Mouse (Mus musculus): ENCODE data around the gene Paqr9. TPM values are rescaled to one million over a fixed set of nuclear protein-coding genes. Genes with fewer than 3 reads are reported as not detected.

Paqr9 gene
- total RNA-seq, 2 experiments from 2014 or later = 35.8 to 36.2 TPM

DNA sequence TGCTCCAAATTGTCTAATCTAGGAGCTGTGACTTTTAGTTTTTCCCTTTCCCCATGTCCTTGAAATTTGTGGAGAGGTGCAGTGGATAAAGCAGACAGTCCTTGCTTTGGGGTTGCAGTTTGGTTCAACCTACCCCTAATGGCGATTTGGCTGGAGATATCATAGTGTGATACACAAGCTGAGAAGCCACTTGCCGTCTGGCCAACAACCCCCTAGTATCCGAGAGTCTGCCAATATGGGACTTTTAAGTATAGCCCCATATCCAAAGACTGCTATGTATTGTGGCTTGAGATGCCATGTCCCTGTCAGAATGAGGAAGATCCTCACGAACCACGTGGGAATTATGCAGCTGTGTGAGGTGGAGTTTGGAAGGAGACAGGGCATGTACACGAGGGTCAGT lies 34.1 kb upstream of the Paqr9 start:
- TF ChIP-seq CTCF (IDR thresholded peaks at IDR 0.05) = no peak
- no peak overlapping the region for H3K4me3 ChIP-seq
- H3K27ac ChIP-seq = no peak overlapping the region
- DNase-seq (ENCODE audit: extremely low spot score in 1 of 2, low spot score in 2 of 2) = no peak
- intact Hi-C loops (cut with DNase I) = no loop called here

DNA sequence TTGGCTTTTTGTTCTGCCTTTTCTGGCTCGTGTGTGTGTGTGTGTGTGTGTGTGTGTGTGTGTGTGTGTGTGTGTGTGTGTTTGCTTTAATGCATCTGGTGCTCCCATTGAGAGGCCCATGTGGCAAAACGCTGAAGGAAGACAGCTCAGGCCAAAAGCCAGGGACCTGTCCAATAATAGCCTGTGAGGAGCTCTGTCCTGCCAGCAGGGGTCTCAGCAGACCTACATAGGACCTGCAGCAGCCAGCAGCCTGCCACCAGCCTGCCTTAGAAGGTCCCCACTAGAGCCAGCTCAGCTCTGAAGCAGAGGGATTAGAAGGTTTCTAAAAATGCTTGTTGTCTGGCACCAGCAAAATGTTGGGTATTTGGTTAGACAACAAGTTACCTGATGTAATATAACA lies 33.5 kb upstream of the Paqr9 start:
- no peak overlapping the region for H3K4me3 ChIP-seq
- peak; percentile 8 for TF ChIP-seq CTCF (IDR thresholded peaks at IDR 0.05)
- no peak for DNase-seq (ENCODE audit: extremely low spot score in 1 of 2, low spot score in 2 of 2)
- intact Hi-C loops (cut with DNase I) = no loop called here
- no peak overlapping the region for H3K27ac ChIP-seq

DNA sequence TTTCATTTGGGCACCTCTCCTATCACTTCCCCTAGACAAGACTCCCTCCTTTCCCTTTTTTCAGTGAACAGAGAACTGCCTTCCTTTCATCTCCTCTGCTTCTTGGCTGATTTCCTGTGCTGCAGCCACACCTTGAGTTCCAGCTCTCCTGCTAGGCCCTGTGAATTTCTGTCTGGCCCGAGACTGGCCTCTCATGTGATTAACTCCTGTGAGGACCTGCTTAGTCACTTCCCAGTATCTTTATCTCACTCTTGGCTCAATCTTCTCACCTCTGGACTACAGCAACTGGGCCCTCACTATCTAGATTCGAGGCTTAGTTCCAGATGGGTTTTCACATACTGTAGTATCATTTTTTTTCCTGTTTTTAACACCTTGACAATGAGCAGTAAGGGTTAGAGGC lies 31.8 kb upstream of the Paqr9 start:
- DNase-seq (ENCODE audit: extremely low spot score in 1 of 2, low spot score in 2 of 2) = no peak
- no peak for TF ChIP-seq CTCF (IDR thresholded peaks at IDR 0.05)
- Histone ChIP-seq H3K27ac (no peak overlapping the region), H3K4me3 (no peak overlapping the region)
- intact Hi-C loops (cut with DNase I) = no loop called here

DNA sequence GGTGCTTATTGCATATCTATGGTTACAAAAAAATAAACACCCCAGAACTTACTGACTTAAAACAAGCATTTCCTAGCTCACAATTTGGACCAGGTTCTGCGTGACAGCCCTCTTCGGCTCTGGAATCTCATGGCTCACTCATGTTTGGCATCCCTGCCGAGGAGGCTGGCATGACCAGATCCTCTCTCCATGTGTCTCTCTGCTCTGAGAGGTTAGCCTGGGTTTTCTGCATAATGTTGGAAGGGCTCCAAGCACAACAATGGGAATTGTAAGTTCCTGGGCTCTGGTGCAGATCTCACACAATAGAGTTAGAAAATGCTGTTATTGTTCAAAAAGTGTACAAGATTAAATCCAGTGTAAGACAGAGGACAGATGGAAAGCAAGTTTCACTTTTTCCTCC lies 28.3 kb upstream of the Paqr9 start:
- no peak for TF ChIP-seq CTCF (IDR thresholded peaks at IDR 0.05)
- intact Hi-C loops (cut with DNase I) = loop anchor here (5.0 kb wide), 1 partner anchor 166 kb away; no protein-coding TSS in a partner anchor
- H3K4me3 ChIP-seq = no peak overlapping the region
- no peak overlapping the region for H3K27ac ChIP-seq
- no peak for DNase-seq (ENCODE audit: extremely low spot score in 1 of 2, low spot score in 2 of 2)

DNA sequence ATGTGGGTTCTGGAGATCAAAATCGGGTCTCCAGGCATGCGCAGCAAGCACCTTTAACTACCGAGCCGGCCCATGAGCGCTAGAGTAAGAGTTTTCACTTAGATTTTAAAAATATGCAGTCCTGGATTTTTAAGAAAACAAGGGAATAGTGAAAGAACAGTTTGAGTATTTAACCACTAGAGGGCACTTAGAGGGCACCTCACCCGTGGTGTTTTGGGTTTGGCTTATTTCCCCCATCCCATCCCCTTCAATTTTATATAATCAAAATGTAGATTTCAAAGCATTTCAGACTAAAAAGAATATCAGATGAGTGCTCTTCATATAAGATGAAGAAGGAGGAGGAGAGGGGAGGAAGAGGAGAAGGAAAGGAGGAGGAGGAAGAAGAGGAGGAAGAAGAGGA lies 25.6 kb upstream of the Paqr9 start:
- Histone ChIP-seq H3K27ac (no peak overlapping the region), H3K4me3 (no peak overlapping the region)
- no peak for DNase-seq (ENCODE audit: extremely low spot score in 1 of 2, low spot score in 2 of 2)
- intact Hi-C loops (cut with DNase I) = loop anchor here (1.0 to 5.0 kb wide), 2 partner anchors 163 to 319 kb away; no protein-coding TSS in a partner anchor
- TF ChIP-seq CTCF (IDR thresholded peaks at IDR 0.05) = peak; percentile 65

DNA sequence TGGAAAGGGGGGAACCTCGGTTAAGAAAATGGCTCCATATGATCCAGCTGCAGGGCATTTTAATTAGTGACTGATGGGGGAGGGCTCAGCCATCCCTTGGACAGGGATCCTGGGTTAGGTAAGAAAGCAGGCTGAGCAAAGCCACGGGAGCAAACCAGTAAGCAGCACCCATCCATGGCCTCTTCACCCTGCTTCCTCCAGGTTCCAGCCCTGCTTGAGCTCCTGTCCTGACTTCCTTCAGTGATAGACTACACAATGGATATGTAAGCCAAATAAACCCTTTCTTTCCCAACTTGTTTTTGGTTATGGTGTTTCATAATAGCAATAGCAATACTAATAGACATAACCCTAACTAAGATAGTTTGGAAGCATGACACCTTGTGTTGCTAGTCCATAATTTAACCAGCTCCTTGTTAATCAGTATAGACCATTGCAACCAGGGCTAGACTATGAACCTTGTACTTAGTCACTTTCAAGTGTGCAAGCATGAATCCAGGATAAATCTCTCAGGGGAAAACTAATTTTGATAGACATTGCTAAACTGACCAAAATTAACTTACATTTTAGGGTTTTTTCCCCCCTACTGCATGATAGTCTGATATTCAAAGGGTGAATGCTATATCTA lies 20.2 kb upstream of the Paqr9 start:
- Histone ChIP-seq H3K27ac (no peak overlapping the region), H3K4me3 (no peak overlapping the region)
- intact Hi-C loops (cut with DNase I) = no loop called here
- TF ChIP-seq CTCF (IDR thresholded peaks at IDR 0.05) = no peak
- DNase-seq (ENCODE audit: extremely low spot score in 1 of 2, low spot score in 2 of 2) = no peak

DNA sequence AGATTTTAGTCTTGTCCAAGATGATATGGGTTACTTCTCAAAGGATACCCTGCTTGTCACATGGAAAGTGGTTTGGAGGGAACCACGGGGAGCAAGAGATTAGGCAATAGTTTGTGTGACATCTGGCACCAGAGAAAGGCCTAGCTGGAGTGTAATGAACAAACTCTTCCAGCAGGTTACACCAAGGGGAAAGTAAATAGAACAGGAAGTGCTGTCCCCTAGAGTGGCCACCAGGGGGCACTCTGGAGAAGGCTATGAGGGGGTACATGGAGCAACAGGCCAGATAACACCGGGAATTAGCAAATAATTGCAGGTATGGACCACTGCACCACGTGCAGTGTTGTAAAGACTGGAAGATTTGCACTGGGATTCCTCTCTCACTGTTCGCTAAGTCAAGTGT lies 19.0 kb upstream of the Paqr9 start:
- intact Hi-C loops (cut with DNase I) = no loop called here
- Histone ChIP-seq H3K4me3 (no peak overlapping the region), H3K27ac (no peak overlapping the region)
- peak; percentile 74 for TF ChIP-seq CTCF (IDR thresholded peaks at IDR 0.05)
- no peak for DNase-seq (ENCODE audit: extremely low spot score in 1 of 2, low spot score in 2 of 2)

DNA sequence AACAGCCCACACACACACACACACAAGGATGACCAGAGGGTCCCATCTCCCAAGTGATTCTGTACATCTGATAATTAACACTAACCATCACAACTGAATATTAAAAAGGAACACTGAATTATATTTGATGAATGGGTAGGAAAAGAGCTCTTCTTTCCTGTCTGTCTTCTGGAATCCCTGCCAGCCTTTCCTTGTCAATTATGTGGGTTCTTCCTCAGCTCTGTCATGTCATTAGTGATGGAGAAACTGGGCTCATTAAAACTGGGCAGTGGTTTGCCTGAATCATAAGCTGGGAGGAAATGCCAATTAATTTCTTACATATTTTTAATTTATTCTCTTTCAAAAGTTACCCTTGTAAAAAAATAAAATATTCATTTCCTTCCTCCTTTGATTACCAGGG lies 18.2 kb upstream of the Paqr9 start:
- no peak overlapping the region for H3K4me3 ChIP-seq
- intact Hi-C loops (cut with DNase I) = no loop called here

DNA sequence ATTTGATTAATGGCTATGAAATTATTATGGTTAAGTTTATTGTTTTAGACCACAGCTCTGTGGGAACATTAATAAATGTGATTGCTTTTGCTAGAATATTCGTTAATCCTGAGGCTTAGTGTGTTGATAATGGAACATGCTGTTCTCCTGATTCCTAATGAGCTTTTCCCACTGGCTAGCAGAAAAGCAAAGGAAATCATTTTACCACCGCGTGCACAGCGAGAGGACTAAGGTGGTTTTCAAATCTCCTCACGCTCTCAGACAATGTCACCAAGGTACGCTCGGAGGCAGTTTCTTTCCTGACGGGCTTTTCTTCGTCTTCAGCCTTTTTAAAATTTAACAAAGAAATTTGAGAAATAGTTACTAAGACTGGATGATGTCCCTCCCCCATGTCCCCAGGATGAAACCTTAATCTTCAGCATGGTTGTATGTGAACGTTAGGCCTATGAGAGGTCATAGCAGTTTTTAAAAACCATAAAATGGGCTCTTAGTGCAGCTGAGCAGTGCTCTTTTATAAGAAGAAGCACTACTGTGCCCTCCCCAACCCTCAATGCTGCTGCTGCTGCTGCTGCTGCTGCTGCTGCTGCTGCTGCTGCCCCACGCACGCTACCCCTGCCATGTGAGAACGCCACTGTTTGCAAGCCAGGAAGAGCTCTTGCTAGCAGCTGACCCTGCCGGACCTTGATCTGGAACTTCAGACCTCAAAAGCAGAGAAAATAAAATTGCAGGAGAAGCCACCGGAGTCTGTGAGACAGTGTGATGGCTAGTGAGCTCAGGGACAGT lies 17.6 kb upstream of the Paqr9 start:
- intact Hi-C loops (cut with DNase I) = no loop called here
- H3K4me3 ChIP-seq = no peak overlapping the region
- no peak for DNase-seq (ENCODE audit: extremely low spot score in 1 of 2, low spot score in 2 of 2)
- H3K27ac ChIP-seq = no peak overlapping the region
- no peak for TF ChIP-seq CTCF (IDR thresholded peaks at IDR 0.05)

More for the DNA sequence above, 18.2 kb upstream of the Paqr9 start:
- no peak for TF ChIP-seq CTCF (IDR thresholded peaks at IDR 0.05)
- no peak overlapping the region for H3K27ac ChIP-seq
- DNase-seq (ENCODE audit: extremely low spot score in 1 of 2, low spot score in 2 of 2) = no peak

DNA sequence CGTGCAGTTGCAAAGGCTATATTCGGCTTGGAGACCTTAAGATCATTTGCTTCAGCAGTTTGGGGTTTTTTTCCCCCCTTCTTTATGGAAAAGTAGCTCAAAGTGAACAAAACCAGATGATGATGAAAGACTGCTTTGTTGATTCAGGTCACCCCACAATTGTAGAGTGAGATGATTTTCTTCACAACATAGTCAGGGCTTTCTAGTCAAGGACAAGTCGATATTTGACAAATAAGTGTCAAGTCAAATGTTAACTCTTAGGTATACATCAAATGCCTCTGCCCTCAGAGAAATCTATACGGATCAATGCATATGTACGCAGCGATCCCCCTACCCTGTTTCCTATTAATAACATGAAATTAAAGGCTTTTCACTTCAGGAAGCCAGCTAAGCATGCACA lies 17.0 kb upstream of the Paqr9 start:
- Histone ChIP-seq H3K27ac (no peak overlapping the region), H3K4me3 (no peak overlapping the region)
- no peak for DNase-seq (ENCODE audit: extremely low spot score in 1 of 2, low spot score in 2 of 2)
- TF ChIP-seq CTCF (IDR thresholded peaks at IDR 0.05) = no peak
- intact Hi-C loops (cut with DNase I) = no loop called here

DNA sequence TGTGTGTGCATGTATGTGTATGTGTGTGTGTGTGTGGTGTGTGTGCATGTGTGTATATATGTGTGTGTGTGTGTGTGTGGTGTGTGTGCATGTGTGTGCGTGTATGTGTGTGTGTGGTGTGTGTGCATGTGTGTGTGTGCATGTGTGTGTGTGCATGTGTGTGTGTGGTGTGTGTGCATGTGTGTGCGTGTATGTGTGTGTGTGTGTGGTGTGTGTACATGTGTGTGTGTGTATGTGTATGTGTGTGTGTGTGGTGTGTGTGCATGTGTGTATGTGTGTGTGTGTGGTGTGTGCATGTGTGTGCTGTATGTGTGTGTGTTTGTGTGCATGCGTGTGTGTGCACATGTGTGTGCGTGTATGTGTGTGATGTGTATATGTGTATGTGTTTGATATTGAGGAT lies 14.9 kb upstream of the Paqr9 start:
- no peak for DNase-seq (ENCODE audit: extremely low spot score in 1 of 2, low spot score in 2 of 2)
- intact Hi-C loops (cut with DNase I) = no loop called here
- Histone ChIP-seq H3K4me3 (no peak overlapping the region), H3K27ac (no peak overlapping the region)
- TF ChIP-seq CTCF (IDR thresholded peaks at IDR 0.05) = no peak

DNA sequence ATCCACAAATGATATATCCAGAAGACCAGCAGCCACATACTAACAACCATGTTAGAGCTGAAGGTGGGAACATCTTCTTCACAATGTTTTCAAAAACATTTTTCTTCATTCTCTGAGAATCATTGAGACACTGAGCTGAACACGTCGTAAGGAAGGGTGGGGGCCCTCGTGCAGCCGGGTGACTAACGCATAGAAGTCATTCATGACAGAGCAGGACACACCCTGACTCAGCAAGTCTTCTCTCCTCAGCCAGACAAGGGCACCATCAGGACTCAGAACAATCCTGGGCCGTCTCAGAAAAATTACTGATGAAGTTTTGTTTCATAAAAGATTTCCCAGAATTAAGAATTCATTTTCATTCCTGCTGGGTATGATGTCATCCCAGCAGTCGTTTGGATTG lies 12.8 kb upstream of the Paqr9 start:
- TF ChIP-seq CTCF (IDR thresholded peaks at IDR 0.05) = no peak
- no peak overlapping the region for H3K27ac ChIP-seq
- no peak for DNase-seq (ENCODE audit: extremely low spot score in 1 of 2, low spot score in 2 of 2)
- no peak overlapping the region for H3K4me3 ChIP-seq
- intact Hi-C loops (cut with DNase I) = no loop called here

All from left cerebral cortex, adult 2 months (tissue).